Mouse (Mus musculus) gastrocnemius, postnatal 4 days (tissue): Measurements from ENCODE around the gene Ing3. TPM values are rescaled to one million over a fixed set of nuclear protein-coding genes. Genes with fewer than 3 reads are reported as not detected.

Experiments
- DNase-seq, 2 experiments: peaks; one replicate each; pipeline ENCODE4 v3.0.0; 2021 to 2022; ENCODE audit warnings: low spot score in 2 of 2, mixed read lengths in 2 of 2
- total RNA-seq, 2 experiments: library from RNA; stranded (reverse); gene quantifications; 2 replicates each; pipeline ENCODE4 v1.2.3; 2021

Gene Ing3
- total RNA-seq, 2 experiments from 2014 or later: 18.8 to 19.4 TPM

DNA sequence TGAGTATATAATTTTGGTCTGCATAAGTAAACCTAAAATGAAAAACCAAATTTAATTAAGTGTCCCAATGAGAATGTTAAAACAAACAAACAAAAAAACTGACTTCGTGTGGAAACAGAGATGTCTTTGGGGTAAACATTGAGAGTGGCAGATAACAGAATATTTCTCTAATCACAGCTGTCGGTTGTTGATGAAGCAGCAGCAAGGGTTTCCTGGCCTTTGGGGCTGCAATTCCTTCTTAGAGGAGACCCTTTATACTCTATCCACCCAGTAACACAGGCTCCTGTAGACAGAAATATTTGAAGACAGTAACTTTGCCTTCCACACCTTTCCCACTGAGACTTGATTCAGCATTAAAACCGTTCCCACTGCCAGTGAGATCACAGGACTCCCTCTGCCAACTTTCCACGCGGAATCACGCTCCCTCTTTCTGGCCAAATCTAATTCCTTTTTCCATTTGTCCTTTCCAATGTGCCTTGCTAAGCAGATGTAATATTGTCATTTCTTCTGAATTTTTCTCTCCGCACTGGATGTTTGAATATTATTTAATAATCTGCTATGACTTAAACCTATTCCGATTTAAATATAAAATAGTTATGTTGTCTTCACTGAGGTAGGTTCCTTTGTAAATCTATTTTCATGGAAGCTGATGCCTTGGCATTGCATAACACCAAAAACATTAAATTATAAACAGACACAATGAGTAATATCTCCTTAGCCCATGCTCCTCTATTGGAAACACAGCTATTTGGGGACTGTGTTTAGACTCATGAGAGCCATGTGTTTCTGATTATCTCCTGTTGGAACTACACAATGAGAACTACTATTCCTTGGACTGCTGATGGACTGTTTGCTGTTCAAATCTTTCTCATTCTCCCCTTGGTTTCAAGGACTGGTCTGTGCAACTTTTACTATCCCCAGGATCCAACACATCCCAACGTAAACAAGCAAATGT lies 41.1 kb downstream of the Ing3 start:
- DNase-seq: peak in 1 of 2 experiments; percentile 40

DNA sequence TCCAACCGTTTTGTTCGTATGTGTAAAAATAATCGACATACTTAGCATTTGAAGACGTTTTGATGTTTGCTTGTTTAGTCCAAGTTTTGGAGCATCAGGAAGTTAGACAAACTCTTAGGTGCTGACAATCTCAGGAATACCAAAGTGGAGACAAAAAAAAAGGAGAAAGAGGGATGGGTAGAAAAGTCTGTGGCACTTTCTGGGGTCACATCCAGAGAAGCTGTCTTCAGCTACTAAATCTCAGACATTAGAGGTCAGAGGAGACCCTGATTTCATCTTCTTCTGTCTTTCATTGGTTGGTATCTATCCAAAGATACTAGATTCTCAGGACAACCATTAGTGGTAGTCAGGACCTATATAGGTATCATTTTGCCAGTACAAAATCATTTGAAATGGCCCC lies 41.8 kb downstream of the Ing3 start:
- no peak for DNase-seq

DNA sequence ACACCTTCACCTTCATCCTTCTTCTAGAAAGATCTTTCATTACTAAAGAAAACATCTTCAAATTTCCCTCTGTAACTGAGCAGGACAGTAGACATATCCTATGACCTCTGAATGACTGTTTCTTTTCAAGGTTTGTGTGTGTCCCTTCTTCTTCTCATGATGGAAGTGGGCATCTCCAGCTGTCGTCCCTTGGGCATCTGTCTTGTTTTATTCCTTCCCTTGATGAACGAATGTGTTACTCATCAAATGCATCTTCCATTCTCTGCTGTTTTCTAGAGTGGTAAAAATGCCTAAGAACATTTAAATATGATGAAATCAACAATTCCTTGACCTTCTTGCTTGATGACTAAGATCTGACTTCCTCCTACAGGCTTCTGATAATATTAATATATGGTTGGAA lies 43.7 kb downstream of the Ing3 start:
- no peak for DNase-seq

DNA sequence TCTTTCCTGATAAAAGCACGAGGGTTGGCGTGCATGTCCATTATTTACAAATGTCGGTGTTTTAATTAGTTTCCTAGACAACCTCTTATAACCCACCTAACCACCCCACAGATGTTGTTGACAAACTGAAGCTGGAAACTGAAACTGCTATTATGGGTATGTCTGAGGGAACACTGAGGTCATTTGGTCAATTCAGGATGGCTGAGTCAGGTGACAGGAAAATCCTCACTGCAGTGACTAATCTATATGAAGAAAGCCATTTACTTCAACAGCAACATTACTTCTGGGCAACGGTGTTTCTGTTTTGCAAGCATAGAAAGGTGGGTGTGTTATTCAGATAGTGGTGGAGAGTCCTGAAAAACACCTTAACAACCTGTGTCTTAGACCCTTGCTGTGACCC lies 48.8 kb downstream of the Ing3 start:
- no peak for DNase-seq

DNA sequence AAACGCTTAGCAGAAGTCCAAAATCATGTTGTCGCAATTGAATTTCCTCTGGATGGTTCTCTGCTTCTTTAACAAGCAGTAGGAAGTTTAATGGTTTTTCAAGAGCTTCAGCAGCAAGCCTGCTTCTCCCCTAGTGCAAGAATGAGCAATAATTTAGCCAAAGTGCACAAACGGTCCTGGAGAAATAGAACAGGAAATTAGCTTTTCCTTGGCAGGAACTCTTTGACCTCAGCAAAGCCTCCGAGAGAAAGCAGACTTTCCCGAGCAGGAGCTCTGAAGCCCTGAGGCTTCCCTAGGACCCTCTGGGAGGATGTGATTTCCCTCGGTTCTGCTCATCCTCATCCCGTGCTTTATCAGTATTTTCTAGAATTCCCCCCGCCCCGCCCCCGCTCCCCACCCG lies 49.7 kb downstream of the Ing3 start:
- no peak for DNase-seq

DNA sequence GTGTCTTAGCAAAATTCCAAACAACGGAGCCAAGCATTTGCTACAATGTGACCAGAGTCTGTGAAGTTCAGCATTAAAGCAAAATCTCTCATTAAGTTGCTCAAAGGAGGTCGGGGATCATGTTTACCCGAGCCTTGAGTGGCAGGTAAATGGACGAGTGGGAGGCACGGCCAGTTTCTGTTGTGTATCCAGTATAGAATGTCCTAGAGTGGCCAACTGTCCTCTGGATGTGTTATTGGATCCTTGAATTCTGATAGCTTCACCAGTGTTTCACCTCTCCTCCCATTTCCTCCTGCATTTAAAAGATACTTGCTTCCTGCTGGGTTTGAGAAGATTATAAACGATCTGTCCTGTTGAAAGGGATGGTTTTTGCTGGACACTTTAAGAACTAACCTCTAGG lies 50.7 kb downstream of the Ing3 start:
- DNase-seq: no peak

DNA sequence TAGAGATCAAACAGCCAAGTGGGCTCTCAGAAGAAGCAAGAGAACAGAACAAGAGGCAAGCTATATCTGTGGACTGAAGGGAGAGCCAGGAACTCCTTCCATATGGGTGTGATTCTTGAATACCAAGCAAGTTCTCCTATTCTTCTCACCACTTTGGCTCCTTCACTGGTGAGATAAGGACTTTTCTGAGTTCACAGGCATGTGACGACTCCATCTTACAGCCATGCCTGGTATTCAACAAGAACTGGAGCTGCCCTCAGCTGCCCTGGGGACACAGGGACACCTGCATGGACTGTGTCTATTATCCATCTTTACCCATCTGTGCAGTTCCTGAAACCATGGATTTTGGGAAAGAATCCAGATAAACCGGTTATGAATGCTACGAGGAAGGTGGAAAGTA lies 51.5 kb downstream of the Ing3 start:
- no peak for DNase-seq

DNA sequence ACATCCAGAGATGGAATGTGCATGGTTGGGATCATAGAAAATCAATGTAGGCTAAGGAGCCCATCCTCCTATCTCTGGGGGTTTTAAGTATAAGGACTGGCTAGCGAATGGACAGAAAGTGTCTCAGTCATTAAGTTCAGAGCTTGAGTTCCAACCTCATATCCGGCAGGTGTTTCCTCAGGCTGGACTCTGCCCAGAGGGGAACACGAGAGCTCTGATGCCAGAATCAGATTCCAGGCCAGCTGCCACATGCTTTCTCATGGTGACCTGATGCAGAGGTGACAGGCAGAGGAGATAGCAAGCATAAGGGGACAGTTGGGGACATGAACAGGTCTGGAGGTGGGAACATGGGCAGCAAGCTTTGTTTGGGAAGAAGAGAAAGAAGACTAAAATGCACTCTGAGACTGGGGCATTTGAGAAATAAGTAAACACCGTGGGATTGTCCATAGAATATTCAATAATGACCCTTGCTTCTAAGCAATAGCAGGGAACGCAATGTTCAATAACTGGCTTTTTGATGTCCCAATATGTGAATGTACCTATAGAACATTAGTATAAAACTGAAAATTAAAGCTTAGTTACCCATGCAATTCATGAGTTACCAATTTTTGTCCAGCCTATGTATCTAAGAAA lies 52.0 kb downstream of the Ing3 start:
- peak in 1 of 2 experiments; percentile 42 for DNase-seq

DNA sequence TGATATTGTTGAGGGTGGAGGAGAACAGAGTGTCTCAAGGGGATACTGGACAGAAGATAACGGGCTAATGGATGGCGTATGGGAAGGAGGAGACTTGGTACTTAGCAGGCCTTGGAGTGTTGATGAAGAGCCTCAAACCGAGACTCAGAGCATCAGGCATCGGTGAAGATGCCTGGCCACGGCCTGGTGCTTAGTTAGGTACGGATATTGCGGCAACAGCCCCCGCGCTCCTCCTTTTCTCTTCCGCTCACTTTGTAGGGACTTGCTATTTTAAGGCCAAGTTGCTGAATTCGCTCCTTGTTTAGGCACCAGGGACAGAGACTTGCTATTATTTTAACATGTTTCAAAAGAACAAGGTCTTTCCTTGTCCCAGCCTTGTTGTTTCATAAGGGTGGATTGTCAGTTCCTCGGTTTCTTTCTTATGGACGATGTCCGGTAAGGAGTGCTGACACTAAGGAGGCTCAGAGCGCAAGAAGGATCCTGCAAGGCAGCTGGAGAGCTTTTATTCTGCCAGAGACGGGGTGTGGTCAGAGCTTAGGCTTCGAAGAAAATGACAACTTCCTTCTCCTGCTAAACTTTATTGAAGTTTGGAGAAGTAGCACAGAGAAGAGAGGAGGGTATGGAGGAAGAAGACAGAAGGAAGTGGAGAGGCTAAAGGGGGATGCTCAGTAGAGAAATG lies 53.3 kb downstream of the Ing3 start:
- DNase-seq: peak in 1 of 2 experiments; percentile 38

DNA sequence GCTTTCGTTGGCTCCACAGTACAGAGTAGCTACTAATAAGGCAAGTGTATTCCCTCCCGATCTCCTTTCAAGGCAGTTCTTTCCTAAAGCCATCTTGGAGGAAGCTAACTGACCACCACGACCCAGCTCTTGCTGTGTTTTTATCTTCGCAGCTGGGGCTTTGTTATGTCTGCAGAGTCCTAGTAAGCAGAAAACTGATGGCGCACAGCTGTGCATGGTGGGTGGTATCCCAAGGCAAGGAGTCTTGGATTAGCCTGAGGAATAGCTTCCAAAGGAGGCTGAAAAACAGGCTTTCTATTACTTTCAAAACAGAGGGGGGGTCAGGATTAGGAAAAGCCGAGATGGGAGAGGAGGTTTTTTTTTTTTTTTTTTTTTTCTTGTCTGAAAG lies 53.8 kb downstream of the Ing3 start:
- peak in 1 of 2 experiments; percentile 37 for DNase-seq

DNA sequence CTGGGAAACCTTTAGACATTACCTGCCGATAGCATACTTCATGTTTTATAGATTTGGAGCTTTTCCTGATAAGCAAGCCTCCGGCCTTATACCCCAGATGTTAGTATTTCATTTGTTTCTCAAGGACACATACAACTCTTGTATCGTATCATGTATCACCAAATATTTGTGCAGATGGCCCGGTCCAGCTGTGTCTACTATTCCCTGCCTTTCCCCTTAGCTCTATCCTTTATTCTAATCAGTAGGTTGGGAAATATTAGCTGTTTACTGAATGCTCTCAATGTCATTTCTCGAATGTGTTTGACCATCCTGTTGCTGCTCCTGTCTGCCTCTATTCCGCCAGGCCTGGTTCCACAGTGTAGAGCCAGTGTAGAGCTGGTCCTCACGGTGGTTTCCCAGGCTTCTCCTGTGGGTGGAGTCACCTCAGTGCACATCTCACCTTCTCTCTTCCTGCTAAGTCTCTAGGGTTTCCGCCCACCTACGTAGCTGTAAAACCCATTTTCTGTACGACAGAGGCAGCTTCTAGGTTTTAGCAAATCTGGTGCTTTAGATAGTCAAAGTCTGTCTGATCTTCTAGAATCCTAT lies 54.7 kb downstream of the Ing3 start:
- DNase-seq: no peak

DNA sequence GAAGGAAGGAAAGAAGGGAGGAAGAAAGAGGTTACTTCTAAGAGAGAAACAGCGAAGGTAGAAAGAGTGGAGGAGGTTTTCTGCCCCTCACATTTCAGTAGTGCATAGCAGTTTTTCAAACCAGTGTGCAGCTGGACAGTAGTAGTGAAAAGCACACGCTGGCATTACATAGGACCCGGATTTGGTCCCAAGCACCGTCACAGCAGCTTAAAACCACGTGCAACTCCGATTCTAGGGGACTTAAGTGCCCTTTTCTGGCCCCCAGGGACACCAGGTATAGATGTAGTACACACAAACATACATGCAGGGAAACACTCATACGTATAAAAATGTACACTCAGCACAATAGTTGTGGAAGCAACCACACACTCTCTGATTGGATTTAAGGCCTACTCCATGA lies 59.0 kb downstream of the Ing3 start:
- DNase-seq: no peak

DNA sequence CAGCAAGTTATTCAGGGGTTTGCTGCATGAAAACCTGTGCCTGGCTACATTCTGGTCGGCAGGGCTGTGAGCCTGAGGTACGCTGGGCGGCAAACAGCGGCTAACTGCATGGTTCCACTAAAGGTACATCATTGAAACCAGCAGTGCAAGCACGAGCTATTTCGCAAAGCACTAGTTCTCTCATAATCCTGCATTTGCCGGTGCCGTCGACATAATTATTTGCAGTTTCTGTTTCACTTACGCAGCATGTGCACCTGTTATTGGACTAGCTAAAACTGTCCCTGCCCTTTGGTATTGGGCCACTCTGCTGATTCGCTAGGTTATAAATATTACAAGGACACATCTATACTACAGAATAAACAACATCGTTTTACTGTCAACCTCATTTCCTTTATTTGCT lies 60.9 kb downstream of the Ing3 start:
- no peak for DNase-seq

DNA sequence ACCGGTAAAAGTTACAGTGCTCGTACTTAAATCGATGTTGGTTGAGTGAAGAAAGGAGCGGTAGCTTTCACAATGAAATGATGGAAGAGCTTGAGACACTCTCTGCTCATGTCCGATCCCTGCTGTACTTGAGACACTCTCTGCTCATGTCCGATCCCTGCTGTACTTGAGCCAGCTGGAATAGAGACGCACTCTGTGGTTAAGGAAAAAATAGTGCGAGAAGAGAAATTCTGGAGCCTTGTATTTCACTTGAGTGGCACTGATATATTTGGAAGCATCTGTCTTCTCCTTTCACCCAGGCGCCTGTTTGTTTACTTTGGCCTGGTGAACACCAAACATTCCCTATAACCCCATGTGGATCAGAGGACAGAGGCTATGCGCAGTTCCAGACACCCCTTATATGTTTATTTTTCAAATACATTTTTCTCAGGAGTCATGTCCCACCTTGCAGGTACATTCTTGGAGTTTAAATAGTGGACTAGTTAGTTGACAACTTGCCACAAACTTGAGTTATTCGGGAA lies 61.5 kb downstream of the Ing3 start:
- no peak for DNase-seq

DNA sequence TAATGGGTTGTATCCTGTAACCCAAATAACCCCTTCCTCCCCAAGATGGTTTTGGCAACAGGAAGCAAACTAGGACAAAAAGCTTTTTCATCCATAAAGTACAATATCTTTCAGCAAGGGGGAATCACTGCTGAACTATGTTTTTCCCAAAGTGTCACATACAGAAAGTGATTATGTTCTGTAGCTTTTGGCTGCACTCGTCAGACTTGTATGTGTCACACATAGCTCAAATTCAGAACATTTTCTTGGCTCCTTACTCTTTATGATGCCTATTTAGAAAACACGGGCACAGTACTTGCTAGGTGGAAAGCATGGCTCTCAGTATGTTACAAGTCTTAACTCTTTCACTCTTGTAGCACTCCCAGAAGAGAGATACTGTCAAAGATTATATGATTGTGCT lies 62.2 kb downstream of the Ing3 start:
- no peak for DNase-seq

DNA sequence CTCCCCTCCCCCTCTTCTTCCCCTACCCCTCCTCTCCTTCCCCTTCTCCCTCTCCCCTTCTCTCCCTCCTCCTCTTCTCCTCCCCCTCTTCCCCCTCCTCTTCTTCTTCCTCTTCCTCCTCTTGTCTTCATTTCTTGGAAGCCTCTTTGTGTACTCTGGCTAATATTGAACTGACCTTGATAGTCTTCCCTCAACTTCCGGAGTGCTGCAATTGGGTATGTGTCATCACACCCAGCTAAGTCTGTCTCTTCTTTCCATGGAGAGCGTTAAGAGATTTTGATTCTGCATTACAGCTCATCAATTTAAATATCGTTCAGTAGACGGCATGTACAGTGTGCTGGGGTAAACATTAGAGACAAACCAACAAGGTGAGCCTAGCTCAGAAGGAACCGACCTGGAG lies 62.7 kb downstream of the Ing3 start:
- DNase-seq: no peak

DNA sequence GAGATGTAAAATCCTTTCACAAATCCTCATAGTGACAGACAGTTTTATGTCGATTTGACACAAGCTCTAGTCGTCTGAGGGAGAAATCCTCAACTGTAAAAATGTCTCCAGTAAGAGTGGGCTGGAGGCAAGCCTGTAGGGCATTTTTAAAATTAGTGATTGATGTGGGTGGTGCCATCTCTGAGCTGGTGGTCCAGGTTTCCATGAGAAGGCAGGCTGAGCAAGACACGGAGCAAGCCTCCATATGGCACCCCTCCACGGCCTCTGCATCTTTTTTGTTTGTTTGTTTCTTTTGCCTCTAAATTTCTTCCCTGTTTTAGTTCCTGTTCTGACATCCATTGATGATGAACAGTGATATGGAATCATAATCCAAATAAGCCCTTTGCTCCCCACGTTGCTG lies 63.1 kb downstream of the Ing3 start:
- no peak for DNase-seq

DNA sequence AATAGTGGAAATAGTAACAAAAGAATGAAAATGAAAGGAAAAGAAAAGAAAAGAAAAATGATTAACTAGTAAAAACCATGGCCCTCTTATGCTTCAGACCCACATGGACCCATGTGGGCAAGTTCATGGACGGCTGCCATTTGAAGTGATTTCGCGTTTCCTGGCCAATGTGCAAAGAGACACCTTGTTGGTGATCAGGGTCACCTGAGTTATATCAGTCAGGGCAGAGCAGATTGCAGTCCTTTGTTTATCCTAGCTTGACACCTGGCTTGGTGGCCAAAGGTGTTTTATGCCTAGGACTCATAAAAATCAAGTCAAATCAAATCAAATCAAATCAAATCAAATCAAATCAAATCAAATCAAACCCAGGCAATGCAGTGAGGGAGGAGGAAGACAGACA lies 64.0 kb downstream of the Ing3 start:
- no peak for DNase-seq

DNA sequence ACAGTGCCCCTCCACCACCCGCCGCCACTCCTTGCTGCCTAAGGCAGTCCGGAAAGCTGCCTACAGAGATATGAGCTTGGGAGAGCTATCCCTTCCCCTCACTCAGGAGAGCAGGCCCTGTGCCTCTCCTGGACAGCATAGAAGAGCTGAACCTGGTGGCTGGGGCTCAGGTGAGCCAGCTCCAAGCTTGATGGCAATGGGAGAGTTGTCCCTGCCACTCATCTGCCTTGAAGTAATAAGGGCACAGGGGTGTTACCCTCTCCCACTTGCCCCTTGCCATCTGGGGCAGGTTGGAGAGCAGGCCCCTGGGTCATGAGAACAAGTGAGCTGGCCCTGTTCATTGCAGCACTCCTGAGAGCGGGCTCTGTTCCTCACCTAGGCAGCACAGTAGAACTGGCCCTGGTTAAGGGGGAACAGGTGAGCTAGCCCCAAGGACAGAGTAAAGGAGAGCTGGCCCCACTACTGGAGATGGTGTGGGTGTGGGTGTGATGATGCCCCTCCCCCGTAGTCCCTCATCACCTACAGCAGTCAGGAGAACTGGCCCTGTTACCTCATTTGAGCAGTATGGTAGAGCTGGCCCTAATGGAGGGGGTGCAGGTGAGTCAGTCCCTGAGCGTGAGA lies 65.0 kb downstream of the Ing3 start:
- no peak for DNase-seq

DNA sequence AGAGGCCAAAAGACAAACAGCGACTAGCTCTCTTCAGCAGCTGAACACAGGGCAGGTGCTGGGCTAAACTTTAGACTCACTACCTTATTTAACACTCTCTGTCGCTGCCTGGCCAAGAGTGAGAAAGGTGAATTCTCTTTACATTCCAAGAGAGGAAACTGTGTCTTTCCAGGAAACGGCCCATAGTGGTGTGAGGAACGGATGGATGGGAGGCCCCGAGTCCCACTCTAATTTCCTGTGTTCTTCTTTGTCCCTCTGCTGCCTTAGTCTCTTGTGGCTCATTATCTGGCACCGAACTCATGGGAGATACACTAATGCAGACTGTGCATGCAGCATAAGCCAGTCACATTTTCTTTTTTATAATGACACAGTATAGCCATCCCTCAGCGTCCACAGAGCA lies 68.3 kb downstream of the Ing3 start:
- DNase-seq: no peak
